8 mouse cellular contexts compared by ENCODE assay signal in the genomic region with DNA sequence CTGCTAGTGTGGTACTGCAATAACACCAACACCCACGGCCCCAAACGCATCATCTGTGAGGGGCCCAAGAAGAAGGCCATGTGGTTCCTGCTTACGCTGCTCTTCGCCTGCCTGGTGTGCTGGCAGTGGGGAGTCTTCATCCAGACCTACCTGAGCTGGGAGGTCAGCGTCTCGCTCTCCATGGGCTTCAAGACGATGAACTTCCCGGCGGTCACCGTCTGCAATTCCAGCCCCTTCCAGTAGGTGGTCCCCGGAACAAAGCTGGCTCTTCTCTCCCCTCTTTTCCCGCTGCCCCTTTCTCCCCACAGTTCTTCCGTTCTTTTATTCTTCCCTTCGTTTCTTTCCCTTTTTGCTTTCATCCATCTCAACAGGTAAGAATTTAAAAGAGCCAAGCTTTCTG. TPM values are rescaled to one million over a fixed set of nuclear protein-coding genes. Genes with fewer than 3 reads are reported as not detected.
DNase-seq lines count a peak whose midpoint lies in the region; ATAC-seq and TF ChIP-seq lines count a peak whose summit lies in the region.

No protein-coding gene starts in this region.

- H3K4me3 ChIP-seq in gastrocnemius, adult 2 months = no peak overlapping the region
- no peak overlapping the region for H3K4me3 ChIP-seq in MEL (ENCODE audit: control insufficient read depth in 1 of 2, insufficient read depth in 1 of 2, low read depth in 2 of 2, low read length in 2 of 2)
- no peak overlapping the region for H3K4me3 ChIP-seq in heart, embryonic 15.5 days
- H3K4me3 ChIP-seq in midbrain, embryonic 12.5 days = peak overlapping the region; percentile 13; the same call in 1 of the 2 replicates

- intact Hi-C loops in gastrocnemius, adult 2 months (cut with DNase I) = loop anchor here (5.0 kb wide), 1 partner anchor 63 kb away; no protein-coding TSS in a partner anchor

- no peaks in the 10 kb centered on the region for H3K36me3 ChIP-seq in MEL (ENCODE audit: control insufficient read depth in 1 of 2, insufficient read depth in 2 of 2, low read length in 2 of 2)
- no peaks in the 10 kb centered on the region for H3K36me3 ChIP-seq in heart, embryonic 15.5 days
- H3K36me3 ChIP-seq in midbrain, embryonic 12.5 days = no peaks in the 10 kb centered on the region

- no peak overlapping the region for H3K9ac ChIP-seq in MEL (ENCODE audit: control insufficient read depth, low read depth, low read length, poor library complexity, severe bottlenecking)
- H3K9ac ChIP-seq in heart, embryonic 15.5 days = no peak overlapping the region
- H3K9ac ChIP-seq in midbrain, embryonic 12.5 days (replicated peaks) = no peak overlapping the region

- H3K27ac ChIP-seq in gastrocnemius, adult 2 months = no peak overlapping the region
- H3K27ac ChIP-seq in MEL (ENCODE audit: control insufficient read depth, low read depth, low read length) = no peak overlapping the region
- H3K27ac ChIP-seq in heart, embryonic 15.5 days = no peak overlapping the region
- H3K27ac ChIP-seq in midbrain, embryonic 12.5 days (replicated peaks) = no peak overlapping the region

- no peak for TF ChIP-seq POLR2A in MEL (IDR thresholded peaks at IDR 0.05; ENCODE audit: control insufficient read depth in 1 of 2, insufficient read depth in 1 of 2, low read depth in 1 of 2, low read length in 2 of 2, poor library complexity in 1 of 2)

- no peak for TF ChIP-seq EP300 in MEL (IDR thresholded peaks at IDR 0.05; ENCODE audit: low read depth in 1 of 2, low read length in 2 of 2)

- ATAC-seq in heart, embryonic 15.5 days (replicated peaks; ENCODE audit: insufficient number of reproducible peaks, insufficient read depth, low FRiP score, low read depth) = no peak
- no peak for ATAC-seq in midbrain, embryonic 12.5 days (ENCODE audit: low FRiP score, low read depth)

- peak; percentile 69 for TF ChIP-seq CTCF in gastrocnemius, adult 2 months (IDR thresholded peaks at IDR 0.05)
- peak; percentile 22 to 38 (median 30); a peak in 5 of 6 replicates for TF ChIP-seq CTCF in MEL (IDR thresholded peaks at IDR 0.05 in 2 of 3, conservative IDR thresholded peaks at IDR 0.05 in 1 of 3; ENCODE audit: control insufficient read depth in 1 of 3, insufficient read depth in 1 of 3, low read depth in 2 of 3, low read length in 3 of 3, poor library complexity in 1 of 3, severe bottlenecking in 1 of 3)

- DNase-seq in gastrocnemius, adult 2 months = peak; percentile 48
- DNase-seq in gastrocnemius, adult 8-10 months (ENCODE audit: low spot score in 2 of 2) = no peak
- no peak for DNase-seq in MEL (ENCODE audit: low read depth, low spot score)
- DNase-seq in embryo, embryonic 10 days (ENCODE audit: low spot score) = peak; percentile 74
- DNase-seq in kidney, postnatal 14 days = peak; percentile 38
- peak; percentile 37 to 42 for DNase-seq in thymus, postnatal 36 days

- H3K79me2 ChIP-seq in MEL (ENCODE audit: control insufficient read depth, insufficient read depth, low read length, poor library complexity) = no peaks in the 10 kb centered on the region

- WGBS in heart, embryonic 15.5 days = 7% methylated on average over 14 of the region's 14 CpGs
- WGBS in midbrain, embryonic 12.5 days = 8% methylated on average over 14 of the region's 14 CpGs

- no peak; the same call in 1 of the 2 replicates for TF ChIP-seq RAD21 in MEL (IDR thresholded peaks at IDR 0.05; ENCODE audit: low read depth, low read length)

- H3K27me3 ChIP-seq in MEL (ENCODE audit: control insufficient read depth in 1 of 2, insufficient read depth in 2 of 2, low read length in 2 of 2) = peaks cover 0 to 2% of the 10 kb centered on the region in 2 experiments; a peak in 1 of 4 replicates
- H3K27me3 ChIP-seq in heart, embryonic 15.5 days = peaks cover 8% of the 10 kb centered on the region
- H3K27me3 ChIP-seq in midbrain, embryonic 12.5 days = peaks cover 3% of the 10 kb centered on the region; the same call in 1 of the 2 replicates

- H3K4me2 ChIP-seq in heart, embryonic 15.5 days = peak overlapping the region; percentile 31
- peak overlapping the region; percentile 42 for H3K4me2 ChIP-seq in midbrain, embryonic 12.5 days (replicated peaks)

- H3K9me3 ChIP-seq in MEL (replicated peaks; ENCODE audit: insufficient read depth, low read length) = no peaks in the 10 kb centered on the region
- no peaks in the 10 kb centered on the region for H3K9me3 ChIP-seq in heart, embryonic 15.5 days (replicated peaks)
- H3K9me3 ChIP-seq in midbrain, embryonic 12.5 days = no peaks in the 10 kb centered on the region

- no peaks in the 10 kb centered on the region for H3K4me1 ChIP-seq in MEL (ENCODE audit: control insufficient read depth in 1 of 2, insufficient read depth in 2 of 2, low read length in 2 of 2)
- H3K4me1 ChIP-seq in heart, embryonic 15.5 days (replicated peaks) = peaks cover 22% of the 10 kb centered on the region
- 0 out of 2 replicates have a peak, but pooled peaks cover 3% of the 10 kb centered on the region for H3K4me1 ChIP-seq in midbrain, embryonic 12.5 days

TF ChIP-seq in MEL, 35 proteins besides CTCF, POLR2A, EP300 and RAD21:
- TF ChIP-seq CHD1 (IDR thresholded peaks at IDR 0.05; ENCODE audit: low read depth, low read length) (no peak), HCFC1 (IDR thresholded peaks at IDR 0.05; ENCODE audit: low read depth, low read length) (no peak), ELF1 (IDR thresholded peaks at IDR 0.05; ENCODE audit: low read depth, low read length) (no peak), BHLHE40 (IDR thresholded peaks at IDR 0.05; ENCODE audit: borderline replicate concordance, low read depth, low read length) (no peak), ZKSCAN1 (IDR thresholded peaks at IDR 0.05; ENCODE audit: low read depth, low read length) (no peak), MAFK (IDR thresholded peaks at IDR 0.05; ENCODE audit: borderline replicate concordance, low read depth, low read length) (no peak), JUND (IDR thresholded peaks at IDR 0.05; ENCODE audit: low read depth, low read length) (no peak), SMC3 (IDR thresholded peaks at IDR 0.05; ENCODE audit: low read depth, low read length) (no peak), ZNF384 (IDR thresholded peaks at IDR 0.05; ENCODE audit: low read depth, low read length) (no peak), NRF1 (IDR thresholded peaks at IDR 0.05; ENCODE audit: insufficient read depth, low read depth, low read length, poor library complexity, severe bottlenecking) (no peak), USF1 (IDR thresholded peaks at IDR 0.05; ENCODE audit: low read depth, low read length) (no peak), POLR2AphosphoS2 (IDR thresholded peaks at IDR 0.05; ENCODE audit: low read length) (no peak)

RNA-seq across cellular contexts. Expression of gene Scnn1b, which starts 34.5 kb away (rescaled TPM):
- total RNA-seq in gastrocnemius, adult 2 months (2021) = under 1 TPM in 1 of 2 experiments, not detected in 1; 0.23 TPM
- total RNA-seq in gastrocnemius, adult 8-10 months (2022) = under 1 TPM in 1 of 4 experiments, not detected in 3; 0.29 TPM
- not detected in 2 replicates for total RNA-seq in MEL (2012; rRNA removed)
- polyA plus RNA-seq in MEL (2012; ENCODE audit: insufficient read depth in 1 of 2, insufficient read length in 2 of 2, low read depth in 1 of 2, low replicate concordance in 2 of 2, missing spikeins in 1 of 2) = not detected
- 0.28 and 0.86 TPM in 2 replicates for polyA plus RNA-seq in heart, embryonic 15.5 days (2015; fragmentation: Nextera tagmentation; extraction: Ambion mirVana)
- polyA plus RNA-seq in midbrain, embryonic 12.5 days (2016; fragmentation: Nextera tagmentation; extraction: Ambion mirVana) = not detected in 2 replicates

Comparison
In these comparisons a context has a peak if more than half of its experiments do, and no peak if none do; other contexts are left out.
1. DNase-seq: peak in gastrocnemius, adult 2 months (single experiment), embryo, embryonic 10 days (single experiment), kidney, postnatal 14 days (single experiment) and thymus, postnatal 36 days (2 of 2); none in gastrocnemius, adult 8-10 months (0 of 2) and MEL (single experiment).